Mouse (Mus musculus) forebrain, embryonic 12.5 days (tissue): ENCODE data around the gene Dnm3. TPM values are rescaled to one million over a fixed set of nuclear protein-coding genes. Genes with fewer than 3 reads are reported as not detected.
"Not testable (repeated sequence)": the region's sequence is repeated elsewhere in the genome, so short reads cannot be mapped to it uniquely, and the experiment has no call there.

Experiments used
- ATAC-seq: fragments of 200-750 bp; cut with Nextera tagmentation; 2 replicates; pipeline ENCODE4 v1.8.0; 2017; ENCODE audit warnings: moderate TSS enrichment; ENCODE audit not compliant: low FRiP score
- H3K27ac ChIP-seq: fragments of 300-500 bp; sonication (generic); 2 replicates; pipeline ENCODE4 v1.5.1; 2016; ENCODE audit warnings: mild to moderate bottlenecking
- H3K27me3 ChIP-seq: fragments of 300-500 bp; sonication (generic); 2 replicates; pipeline ENCODE4 v1.6.1; 2016; ENCODE audit warnings: mild to moderate bottlenecking
- H3K36me3 ChIP-seq: fragments of 300-500 bp; sonication (generic); replicated peaks from 2 replicates; pipeline ENCODE4 v1.6.1; 2016; ENCODE audit warnings: mild to moderate bottlenecking
- H3K4me1 ChIP-seq: fragments of 300-500 bp; sonication (generic); 2 replicates; pipeline ENCODE4 v1.6.1; 2016
- H3K4me2 ChIP-seq: fragments of 300-500 bp; sonication (generic); 2 replicates; pipeline ENCODE4 v1.6.1; 2016; ENCODE audit warnings: mild to moderate bottlenecking, moderate library complexity
- H3K4me3 ChIP-seq: fragments of 300-500 bp; sonication (generic); replicated peaks from 2 replicates; pipeline ENCODE4 v1.5.1; 2016; ENCODE audit warnings: mild to moderate bottlenecking
- H3K9ac ChIP-seq: fragments of 300-500 bp; sonication (generic); 2 replicates; pipeline ENCODE4 v1.6.1; 2016; ENCODE audit warnings: mild to moderate bottlenecking
- H3K9me3 ChIP-seq: fragments of 300-500 bp; sonication (generic); 2 replicates; pipeline ENCODE4 v1.6.1; 2016
- WGBS: fragments of 180-500 bp; shearing (Covaris S2); methylation state at CpG from one replicate; pipeline ENCODE4 v1.1.7; 2016; 5-methylcytosine and 5-hydroxymethylcytosine counted together
- polyA plus RNA-seq: library from polyadenylated mRNA; unstranded; fragments of >200 nt; fragmentation: Nextera tagmentation; extraction: Ambion mirVana; gene quantifications from 2 replicates; pipeline ENCODE4 v1.2.1, GENCODE M21; 2016

Gene Dnm3
- polyA plus RNA-seq, 1 experiment from 2014 or later = 12.1 TPM

DNA sequence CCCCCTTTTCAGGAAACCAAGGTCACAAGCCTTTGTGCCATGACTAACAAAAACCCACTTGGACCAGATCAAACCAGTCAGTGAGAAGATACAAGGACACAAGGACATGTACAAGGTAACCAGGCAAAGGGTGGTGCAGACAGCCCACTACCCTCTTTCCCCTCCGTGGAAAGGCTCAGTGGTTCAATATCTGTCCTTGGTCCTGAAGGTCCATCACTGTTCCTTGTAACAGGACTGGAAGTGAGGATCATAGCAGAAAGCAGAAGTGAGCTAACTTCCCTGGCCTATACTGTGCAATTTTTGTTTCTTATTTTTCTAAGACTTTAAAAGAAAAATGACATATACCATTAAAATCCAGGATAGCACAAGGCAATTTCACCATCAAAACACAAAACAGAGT lies 64.0 kb downstream of the Dnm3 start:
- Histone ChIP-seq H3K27ac (no peak overlapping the region), H3K9me3 (no peaks in the 10 kb centered on the region)

GRCm38 (mm10) chr1:162412787-162413429 lies 64.9 kb downstream of the Dnm3 start:
- no peaks in the 10 kb centered on the region for H3K27me3 ChIP-seq
- H3K9ac ChIP-seq = no peak overlapping the region
- no peaks in the 10 kb centered on the region for H3K9me3 ChIP-seq
- ATAC-seq = 0 out of 2 replicates have a peak, but pooled peaks have one; percentile 30
- 75% methylated on average over 7 of the region's 7 CpGs for WGBS
- no peak overlapping the region for H3K4me2 ChIP-seq
- peaks cover 9% of the 10 kb centered on the region for H3K4me1 ChIP-seq
- no peak overlapping the region for H3K27ac ChIP-seq
- H3K4me3 ChIP-seq = no peak overlapping the region
- no peaks in the 10 kb centered on the region for H3K36me3 ChIP-seq

More for the DNA sequence above, 64.0 kb downstream of the Dnm3 start:
- Histone ChIP-seq H3K4me1 (peaks cover 9% of the 10 kb centered on the region), H3K4me2 (no peak overlapping the region), H3K36me3 (no peaks in the 10 kb centered on the region), H3K9ac (no peak overlapping the region), H3K27me3 (no peaks in the 10 kb centered on the region), H3K4me3 (no peak overlapping the region)
- WGBS = 17% methylated on average over 1 of the region's 1 CpGs
- ATAC-seq = no peak

DNA sequence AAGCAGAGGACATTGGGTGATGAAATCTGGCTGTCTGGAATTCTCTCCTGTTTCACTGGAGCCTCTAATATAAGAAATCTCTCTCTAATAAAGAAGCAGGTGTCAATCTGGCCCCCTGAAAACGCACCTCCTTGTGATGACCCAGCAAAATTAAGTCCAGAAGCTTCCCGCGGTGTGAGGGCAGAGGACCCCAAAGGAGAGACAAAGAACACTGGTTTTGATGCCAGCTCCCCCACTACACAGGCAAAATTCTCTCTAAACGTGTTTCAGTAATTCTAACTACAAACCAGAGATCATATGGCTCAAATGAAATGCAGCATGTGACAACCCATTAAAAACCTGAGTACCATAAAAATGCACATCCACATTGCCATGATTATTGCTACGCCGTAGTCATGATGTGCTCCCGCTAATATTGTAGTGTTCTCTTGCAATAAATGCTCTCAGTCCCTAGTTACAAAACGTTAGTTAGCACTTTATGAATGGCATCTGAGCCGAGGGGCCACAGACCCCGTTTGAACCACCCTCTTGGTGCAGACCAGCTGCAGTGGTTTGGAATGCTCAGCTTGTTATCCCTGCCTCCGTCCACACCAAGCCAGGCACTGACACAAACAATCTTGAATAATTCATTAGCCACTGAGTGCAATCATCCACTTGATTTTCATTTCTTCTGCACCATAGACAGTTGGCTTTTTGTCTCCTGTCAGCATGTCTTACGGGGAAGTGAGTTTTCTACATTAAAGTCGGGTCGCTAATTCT lies 67.4 kb downstream of the Dnm3 start:
- peak; percentile 83; the same call in 1 of the 2 replicates for ATAC-seq
- Histone ChIP-seq H3K9ac (no peak overlapping the region), H3K27ac (peak overlapping the region; percentile 69), H3K36me3 (no peaks in the 10 kb centered on the region), H3K4me3 (no peak overlapping the region), H3K27me3 (no peaks in the 10 kb centered on the region), H3K9me3 (no peaks in the 10 kb centered on the region), H3K4me2 (peak overlapping the region; percentile 10; the same call in 1 of the 2 replicates), H3K4me1 (peaks cover 9% of the 10 kb centered on the region)
- 45% methylated on average over 14 of the region's 14 CpGs for WGBS

DNA sequence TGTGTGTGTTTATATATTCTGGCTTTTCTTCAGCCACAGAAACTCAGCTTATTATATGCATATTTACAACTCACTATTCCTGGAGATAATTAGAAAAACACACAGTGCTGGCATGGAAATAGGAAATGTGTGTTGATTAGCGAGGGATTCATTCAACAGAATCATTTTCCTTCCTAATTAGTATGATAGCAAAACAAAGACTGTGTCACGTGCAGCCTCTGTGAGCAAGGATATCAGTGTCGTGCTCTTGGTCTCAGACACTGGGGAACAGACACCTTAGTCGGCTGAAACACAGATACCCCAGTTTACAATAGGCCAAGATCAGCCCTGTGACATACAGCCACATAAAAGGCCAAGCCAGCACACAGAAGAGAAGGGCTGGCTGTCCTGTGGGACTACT lies 83.3 kb downstream of the Dnm3 start:
- Histone ChIP-seq H3K27ac (0 out of 2 replicates have a peak overlapping the region, but pooled peaks have one; percentile 1), H3K4me3 (no peak overlapping the region), H3K27me3 (no peaks in the 10 kb centered on the region), H3K9ac (no peak overlapping the region), H3K4me1 (0 out of 2 replicates have a peak, but pooled peaks cover 2% of the 10 kb centered on the region), H3K4me2 (no peak overlapping the region), H3K9me3 (no peaks in the 10 kb centered on the region), H3K36me3 (no peaks in the 10 kb centered on the region)
- peak; percentile 69; the same call in 1 of the 2 replicates for ATAC-seq
- 38% methylated on average over 4 of the region's 4 CpGs for WGBS

GRCm38 (mm10) chr1:162388442-162389165 lies 89.2 kb downstream of the Dnm3 start:
- no peak for ATAC-seq
- H3K4me2 ChIP-seq = no peak overlapping the region
- 86% methylated on average over 5 of the region's 5 CpGs for WGBS

GRCm38 (mm10) chr1:162373068-162373467 lies 104.8 kb downstream of the Dnm3 start:
- WGBS = 97% methylated on average over 1 of the region's 1 CpGs
- H3K27ac ChIP-seq = not testable (repeated sequence)

More at GRCm38 (mm10) chr1:162388442-162389165, 89.2 kb downstream of the Dnm3 start:
- Histone ChIP-seq H3K27ac (no peak overlapping the region), H3K27me3 (no peaks in the 10 kb centered on the region), H3K36me3 (no peaks in the 10 kb centered on the region), H3K9ac (no peak overlapping the region), H3K4me1 (no peaks in the 10 kb centered on the region), H3K9me3 (no peaks in the 10 kb centered on the region), H3K4me3 (no peak overlapping the region)

GRCm38 (mm10) chr1:162369726-162370125 lies 108.1 kb downstream of the Dnm3 start:
- H3K4me1 ChIP-seq = no peaks in the 10 kb centered on the region
- no peaks in the 10 kb centered on the region for H3K27me3 ChIP-seq
- no peak overlapping the region for H3K4me3 ChIP-seq
- 72% methylated on average over 4 of the region's 4 CpGs for WGBS
- no peak overlapping the region for H3K9ac ChIP-seq
- no peak overlapping the region for H3K27ac ChIP-seq
- no peak for ATAC-seq
- no peaks in the 10 kb centered on the region for H3K36me3 ChIP-seq
- no peaks in the 10 kb centered on the region for H3K9me3 ChIP-seq
- H3K4me2 ChIP-seq = no peak overlapping the region

More at GRCm38 (mm10) chr1:162373068-162373467, 104.8 kb downstream of the Dnm3 start:
- H3K4me3 ChIP-seq, H3K9ac ChIP-seq, H3K4me2 ChIP-seq, ATAC-seq, H3K36me3 ChIP-seq, H3K4me1 ChIP-seq, H3K9me3 ChIP-seq, H3K27me3 ChIP-seq: not testable (repeated sequence)

DNA sequence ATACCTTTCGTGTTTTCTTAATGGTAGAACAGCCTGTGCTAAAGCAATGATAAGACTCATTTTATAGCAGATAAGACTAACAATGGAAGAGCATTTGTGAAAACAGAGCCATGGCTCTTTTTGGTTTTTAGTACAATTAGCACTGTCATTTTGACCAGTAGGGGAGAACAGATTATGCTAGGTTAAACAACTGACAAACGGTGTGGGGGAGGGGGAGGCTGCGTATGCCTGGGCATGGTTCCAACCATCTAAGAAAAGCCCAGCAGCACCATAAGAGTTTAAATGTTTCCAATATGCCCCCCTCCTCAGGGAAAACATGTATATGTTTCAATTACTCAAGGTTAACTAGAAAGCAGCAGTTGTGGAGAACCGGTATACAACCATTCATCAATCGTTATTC lies 115.9 kb downstream of the Dnm3 start:
- Histone ChIP-seq H3K9ac (no peak overlapping the region), H3K4me3 (no peak overlapping the region), H3K27ac (no peak overlapping the region), H3K27me3 (no peaks in the 10 kb centered on the region), H3K4me1 (peaks cover 20% of the 10 kb centered on the region), H3K36me3 (no peaks in the 10 kb centered on the region), H3K9me3 (no peaks in the 10 kb centered on the region), H3K4me2 (no peak overlapping the region)
- no peak for ATAC-seq
- WGBS = 61% methylated on average over 5 of the region's 5 CpGs

DNA sequence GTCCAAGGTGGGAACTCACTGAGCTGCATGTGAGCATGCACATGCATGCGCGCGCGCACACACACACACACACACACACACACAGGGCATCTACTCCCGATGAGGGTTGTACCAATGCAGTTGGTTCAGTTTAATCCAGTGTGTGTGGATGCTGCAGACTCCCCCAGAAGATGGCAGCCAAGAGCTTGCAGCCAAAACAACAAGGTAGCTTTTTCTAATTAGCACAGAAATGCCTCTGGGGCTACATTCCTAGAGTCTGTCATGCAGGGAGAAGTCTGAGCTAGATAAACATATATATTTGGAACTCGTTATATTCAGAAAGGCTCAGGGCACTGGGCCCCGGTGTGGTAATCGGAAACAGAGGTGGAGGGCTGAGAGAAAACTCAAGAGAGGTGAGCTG lies 118.6 kb downstream of the Dnm3 start:
- Histone ChIP-seq H3K36me3 (no peaks in the 10 kb centered on the region), H3K27ac (no peak overlapping the region), H3K27me3 (no peaks in the 10 kb centered on the region), H3K4me2 (no peak overlapping the region), H3K4me3 (no peak overlapping the region), H3K4me1 (peaks cover 20% of the 10 kb centered on the region), H3K9me3 (no peaks in the 10 kb centered on the region), H3K9ac (no peak overlapping the region)
- peak; percentile 70; the same call in 1 of the 2 replicates for ATAC-seq
- 59% methylated on average over 8 of the region's 8 CpGs for WGBS

DNA sequence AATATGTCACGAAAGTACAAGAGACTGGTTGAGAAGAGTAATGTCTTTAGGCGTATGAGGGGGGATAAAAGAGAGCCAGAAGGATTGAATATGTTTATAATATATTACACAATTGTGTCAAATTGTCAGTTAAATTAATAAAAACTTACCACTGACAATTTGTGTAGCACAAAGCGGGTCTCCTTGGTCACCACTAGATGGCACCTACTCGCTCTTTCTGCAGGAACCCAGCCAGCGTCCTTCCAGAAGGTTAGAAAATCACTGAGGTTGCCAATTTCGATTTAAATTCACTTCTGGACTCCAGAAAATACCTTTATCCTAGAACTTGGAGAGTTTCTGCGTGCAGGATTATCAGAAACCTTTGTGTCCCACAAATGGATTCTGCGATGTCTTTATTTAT lies 119.8 kb downstream of the Dnm3 start:
- H3K27ac ChIP-seq = no peak overlapping the region
- ATAC-seq = no peak

DNA sequence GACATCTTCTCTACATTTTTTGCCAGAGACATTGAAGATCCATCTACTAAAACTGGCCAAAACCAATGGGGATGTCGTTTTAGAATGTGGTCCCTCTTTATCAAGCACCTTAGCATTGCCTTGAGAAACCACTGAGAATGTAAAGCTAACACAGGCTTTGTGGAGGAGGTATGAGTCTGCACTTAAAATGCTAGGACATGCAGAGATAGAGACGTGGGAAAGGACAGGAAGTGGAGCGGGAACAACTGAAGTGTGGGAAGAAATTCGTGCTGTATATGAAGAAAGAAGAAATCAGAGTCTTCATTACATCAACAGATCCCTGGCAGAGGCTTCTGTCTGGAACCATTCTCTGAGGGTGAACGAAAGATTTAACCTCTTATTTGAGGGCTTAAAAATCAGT lies 121.4 kb downstream of the Dnm3 start:
- 86% methylated on average over 5 of the region's 5 CpGs for WGBS
- H3K27ac ChIP-seq = no peak overlapping the region
- peaks cover 8% of the 10 kb centered on the region; the same call in 1 of the 2 replicates for H3K4me1 ChIP-seq
- no peaks in the 10 kb centered on the region for H3K9me3 ChIP-seq
- no peak overlapping the region for H3K4me2 ChIP-seq
- ATAC-seq = no peak
- H3K4me3 ChIP-seq = no peak overlapping the region
- no peaks in the 10 kb centered on the region for H3K36me3 ChIP-seq
- H3K9ac ChIP-seq = no peak overlapping the region
- H3K27me3 ChIP-seq = no peaks in the 10 kb centered on the region

More for the DNA sequence above, 119.8 kb downstream of the Dnm3 start:
- no peak overlapping the region for H3K4me2 ChIP-seq
- no peak overlapping the region for H3K4me3 ChIP-seq
- H3K27me3 ChIP-seq = no peaks in the 10 kb centered on the region
- H3K4me1 ChIP-seq = peaks cover 20% of the 10 kb centered on the region
- H3K9ac ChIP-seq = no peak overlapping the region
- 36% methylated on average over 8 of the region's 8 CpGs for WGBS
- H3K36me3 ChIP-seq = no peaks in the 10 kb centered on the region
- no peaks in the 10 kb centered on the region for H3K9me3 ChIP-seq

DNA sequence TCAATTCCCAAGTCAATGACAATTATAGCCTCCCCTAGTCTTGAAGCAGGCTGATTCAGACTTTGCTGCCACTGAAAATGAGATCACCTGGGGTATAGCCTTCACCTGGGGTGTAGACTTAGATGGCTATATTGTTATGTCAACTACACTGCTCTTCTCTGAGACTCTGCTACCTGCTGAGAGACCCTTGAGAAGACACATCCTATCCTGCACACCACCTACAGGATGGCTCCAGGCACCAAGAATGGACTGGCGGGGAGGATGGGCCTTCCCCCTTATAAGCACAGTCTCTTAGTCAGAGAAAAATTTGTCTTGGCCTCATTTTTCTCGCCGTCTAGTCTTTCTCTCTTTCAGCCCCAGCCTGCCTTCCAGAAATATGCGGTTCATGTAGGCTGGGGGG lies 123.1 kb downstream of the Dnm3 start:
- Histone ChIP-seq H3K27me3 (no peaks in the 10 kb centered on the region), H3K9ac (no peak overlapping the region), H3K9me3 (no peaks in the 10 kb centered on the region), H3K4me2 (no peak overlapping the region), H3K27ac (no peak overlapping the region), H3K4me1 (peaks cover 6% of the 10 kb centered on the region; the same call in 1 of the 2 replicates), H3K36me3 (no peaks in the 10 kb centered on the region), H3K4me3 (no peak overlapping the region)
- ATAC-seq = no peak
- 90% methylated on average over 4 of the region's 4 CpGs for WGBS
